Mouse (Mus musculus): ENCODE data around the gene Pax2. TPM values are rescaled to one million over a fixed set of nuclear protein-coding genes. Genes with fewer than 3 reads are reported as not detected.

Gene Pax2
- polyA plus RNA-seq, 1 experiment from 2014 or later: not detected

- WGBS: under 1% methylated on average over 48 of the region's 48 CpGs
- Histone ChIP-seq H3K4me3 (replicated peaks) (peak overlapping the region; percentile 26), H3K36me3 (no peaks in the 10 kb centered on the region), H3K27ac (no peak overlapping the region), H3K9ac (no peak overlapping the region), H3K4me2 (peak overlapping the region; percentile 47), H3K9me3 (no peaks in the 10 kb centered on the region), H3K4me1 (peaks cover 14% of the 10 kb centered on the region), H3K27me3 (replicated peaks) (peaks cover 96% of the 10 kb centered on the region)
- no peak for ATAC-seq (ENCODE audit: insufficient read depth, low FRiP score, low read depth)
These were observed 14.6 kb upstream of the Pax2 start for GRCm38 (mm10) chr19:44741091-44741763.

GRCm38 (mm10) chr19:44741764-44742127 is 14.1 kb upstream of the Pax2 start:
- no peak overlapping the region for H3K27ac ChIP-seq
- peak overlapping the region; percentile 47 for H3K4me2 ChIP-seq
- peaks cover 20% of the 10 kb centered on the region for H3K4me1 ChIP-seq
- no peak overlapping the region for H3K9ac ChIP-seq
- peaks cover 96% of the 10 kb centered on the region for H3K27me3 ChIP-seq (replicated peaks)
- WGBS: 0% methylated on average over 13 of the region's 13 CpGs
- no peaks in the 10 kb centered on the region for H3K36me3 ChIP-seq
- H3K4me3 ChIP-seq (replicated peaks): peak overlapping the region; percentile 26
- no peaks in the 10 kb centered on the region for H3K9me3 ChIP-seq
- no peak for ATAC-seq (ENCODE audit: insufficient read depth, low FRiP score, low read depth)

- H3K9me3 ChIP-seq: no peaks in the 10 kb centered on the region
- no peaks in the 10 kb centered on the region for H3K36me3 ChIP-seq
- H3K4me3 ChIP-seq (replicated peaks): no peak overlapping the region
- peaks cover 94% of the 10 kb centered on the region for H3K27me3 ChIP-seq (replicated peaks)
- WGBS: 2% methylated on average over 22 of the region's 22 CpGs
- peaks cover 20% of the 10 kb centered on the region for H3K4me1 ChIP-seq
- no peak overlapping the region for H3K9ac ChIP-seq
- peak overlapping the region; percentile 47; the same call in 1 of the 2 replicates for H3K4me2 ChIP-seq
- ATAC-seq (ENCODE audit: insufficient read depth, low FRiP score, low read depth): no peak
- H3K27ac ChIP-seq: no peak overlapping the region
These were observed 13.5 kb upstream of the Pax2 start for GRCm38 (mm10) chr19:44742131-44743020.

GRCm38 (mm10) chr19:44743021-44743415 is 12.8 kb upstream of the Pax2 start:
- no peaks in the 10 kb centered on the region for H3K9me3 ChIP-seq
- ATAC-seq (ENCODE audit: insufficient read depth, low FRiP score, low read depth): no peak
- WGBS: 0% methylated on average over 2 of the region's 2 CpGs
- peaks cover 20% of the 10 kb centered on the region for H3K4me1 ChIP-seq
- H3K36me3 ChIP-seq: no peaks in the 10 kb centered on the region
- H3K27me3 ChIP-seq (replicated peaks): peaks cover 94% of the 10 kb centered on the region
- no peak overlapping the region for H3K27ac ChIP-seq
- H3K9ac ChIP-seq: no peak overlapping the region
- no peak overlapping the region for H3K4me2 ChIP-seq
- no peak overlapping the region for H3K4me3 ChIP-seq (replicated peaks)

- no peak overlapping the region for H3K4me2 ChIP-seq
- ATAC-seq (ENCODE audit: insufficient read depth, low FRiP score, low read depth): no peak
- peaks cover 94% of the 10 kb centered on the region for H3K27me3 ChIP-seq (replicated peaks)
- H3K27ac ChIP-seq: no peak overlapping the region
- H3K4me3 ChIP-seq (replicated peaks): no peak overlapping the region
- no peaks in the 10 kb centered on the region for H3K9me3 ChIP-seq
- 2% methylated on average over 2 of the region's 2 CpGs for WGBS
- no peak overlapping the region for H3K9ac ChIP-seq
- no peaks in the 10 kb centered on the region for H3K36me3 ChIP-seq
- H3K4me1 ChIP-seq: peaks cover 20% of the 10 kb centered on the region
These were observed 11.8 kb upstream of the Pax2 start for GRCm38 (mm10) chr19:44743961-44744520.

DNA sequence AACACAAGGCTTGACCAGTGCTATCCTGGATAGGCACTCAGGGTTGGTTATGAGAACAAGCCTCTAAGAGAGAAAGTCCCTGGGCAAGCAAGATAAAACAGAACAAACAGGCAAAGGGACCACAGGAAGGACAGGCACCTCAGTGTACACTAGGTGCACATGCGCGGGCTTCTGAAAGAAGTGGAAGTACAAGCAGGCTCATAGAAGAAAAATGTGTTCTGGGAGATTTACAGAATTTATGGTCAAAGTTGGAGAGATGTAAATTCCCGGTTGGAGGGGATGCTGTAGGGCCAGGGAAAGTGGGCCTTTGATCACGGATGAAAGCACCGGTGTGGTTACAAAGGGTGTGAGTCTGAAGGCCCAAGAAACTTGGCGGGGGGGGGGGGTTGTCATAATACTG is 10.1 kb upstream of the Pax2 start:
- no peak overlapping the region for H3K27ac ChIP-seq
- H3K4me3 ChIP-seq (replicated peaks): no peak overlapping the region
- H3K4me2 ChIP-seq: no peak overlapping the region
- no peaks in the 10 kb centered on the region for H3K9me3 ChIP-seq
- no peak overlapping the region for H3K9ac ChIP-seq
- no peaks in the 10 kb centered on the region for H3K36me3 ChIP-seq
- H3K4me1 ChIP-seq: peaks cover 23% of the 10 kb centered on the region
- 6% methylated on average over 6 of the region's 6 CpGs for WGBS
- ATAC-seq (ENCODE audit: insufficient read depth, low FRiP score, low read depth): no peak
- peaks cover 94% of the 10 kb centered on the region for H3K27me3 ChIP-seq (replicated peaks)

GRCm38 (mm10) chr19:44746541-44747024 is 9.3 kb upstream of the Pax2 start:
- no peak overlapping the region for H3K9ac ChIP-seq
- H3K4me2 ChIP-seq: 0 out of 2 replicates have a peak overlapping the region, but pooled peaks have one; percentile 21
- H3K4me3 ChIP-seq (replicated peaks): 0 out of 2 replicates have a peak overlapping the region, but pooled peaks have one; percentile 14
- under 1% methylated on average over 42 of the region's 42 CpGs for WGBS
- peaks cover 97% of the 10 kb centered on the region for H3K27me3 ChIP-seq (replicated peaks)
- no peak for ATAC-seq (ENCODE audit: insufficient read depth, low FRiP score, low read depth)
- no peak overlapping the region for H3K27ac ChIP-seq
- peaks cover 20% of the 10 kb centered on the region; the same call in 1 of the 2 replicates for H3K4me1 ChIP-seq
- no peaks in the 10 kb centered on the region for H3K9me3 ChIP-seq
- no peaks in the 10 kb centered on the region for H3K36me3 ChIP-seq

- ATAC-seq (ENCODE audit: insufficient read depth, low FRiP score, low read depth): no peak
- H3K4me2 ChIP-seq: no peak overlapping the region
- peaks cover 12% of the 10 kb centered on the region; the same call in 1 of the 2 replicates for H3K4me1 ChIP-seq
- H3K9me3 ChIP-seq: no peaks in the 10 kb centered on the region
- no peaks in the 10 kb centered on the region for H3K36me3 ChIP-seq
- no peak overlapping the region for H3K9ac ChIP-seq
- no peak overlapping the region for H3K4me3 ChIP-seq (replicated peaks)
- 8% methylated on average over 4 of the region's 4 CpGs for WGBS
- H3K27me3 ChIP-seq (replicated peaks): peaks cover 97% of the 10 kb centered on the region
- H3K27ac ChIP-seq: no peak overlapping the region
These were observed 8.4 kb upstream of the Pax2 start for GRCm38 (mm10) chr19:44747471-44747870.

DNA sequence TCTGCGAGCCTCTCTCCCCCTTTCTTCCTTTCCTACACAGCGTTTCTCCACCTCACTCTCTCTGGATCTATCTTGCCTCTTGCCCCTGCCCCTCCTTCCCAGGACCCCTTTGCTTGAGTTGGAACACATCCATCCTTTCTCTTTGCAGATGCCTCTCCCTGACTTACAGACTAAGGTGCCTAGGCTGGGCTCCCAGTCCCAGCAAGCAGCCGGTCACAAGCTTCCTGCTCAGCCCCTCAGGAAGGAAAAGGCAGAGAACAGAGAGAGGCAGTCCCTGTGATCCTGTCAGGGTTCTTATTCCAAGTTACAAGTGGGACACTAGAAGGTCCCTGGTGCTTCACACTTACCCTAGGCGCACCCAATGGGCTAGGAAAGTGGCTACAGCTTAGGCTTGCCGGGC is 7.6 kb upstream of the Pax2 start:
- H3K9ac ChIP-seq: no peak overlapping the region
- no peak overlapping the region for H3K4me2 ChIP-seq
- peaks cover 97% of the 10 kb centered on the region for H3K27me3 ChIP-seq (replicated peaks)
- H3K4me1 ChIP-seq: peaks cover 12% of the 10 kb centered on the region; the same call in 1 of the 2 replicates
- ATAC-seq (ENCODE audit: insufficient read depth, low FRiP score, low read depth): no peak
- no peak overlapping the region for H3K4me3 ChIP-seq (replicated peaks)
- no peak overlapping the region for H3K27ac ChIP-seq
- no peaks in the 10 kb centered on the region for H3K36me3 ChIP-seq
- no peaks in the 10 kb centered on the region for H3K9me3 ChIP-seq
- WGBS: 5% methylated on average over 5 of the region's 5 CpGs

GRCm38 (mm10) chr19:44749061-44749990 is 6.5 kb upstream of the Pax2 start:
- no peak overlapping the region for H3K9ac ChIP-seq
- H3K27me3 ChIP-seq (replicated peaks): peaks cover 97% of the 10 kb centered on the region
- no peak overlapping the region for H3K27ac ChIP-seq
- WGBS: 1% methylated on average over 17 of the region's 18 CpGs
- peaks cover 12% of the 10 kb centered on the region; the same call in 1 of the 2 replicates for H3K4me1 ChIP-seq
- H3K9me3 ChIP-seq: no peaks in the 10 kb centered on the region
- no peaks in the 10 kb centered on the region for H3K36me3 ChIP-seq
- no peak overlapping the region for H3K4me3 ChIP-seq (replicated peaks)
- H3K4me2 ChIP-seq: no peak overlapping the region
- ATAC-seq (ENCODE audit: insufficient read depth, low FRiP score, low read depth): no peak

Measured in stomach, embryonic 15.5 days (tissue).